31 mouse cellular contexts compared by ENCODE assay signal in genomic region chr1:185068136-185068535, GRCm38 (mm10).
"Had no signal": no experiment of that assay in that cellular context is flagged by ENCODE, and none has a peak within 500 bp of the region (broad histone marks: within the 10 kb centered on the region; RNA-seq: fewer than 3 reads in every experiment).

No protein-coding gene starts in this region.

- H3K4me3 ChIP-seq: limb, embryonic 10.5 days; limb, embryonic 12.5 days; limb, embryonic 13.5 days; limb, embryonic 15.5 days; liver, embryonic 12.5 days; liver, embryonic 13.5 days; liver, embryonic 15.5 days; lung, embryonic 15.5 days; megakaryocyte, embryonic 14.5 days; midbrain, embryonic 10.5 days; midbrain, embryonic 12.5 days; midbrain, embryonic 13.5 days; midbrain, embryonic 15.5 days; myocyte; neural tube, embryonic 12.5 days had no signal

- H3K9me3 ChIP-seq: limb, embryonic 10.5 days; limb, embryonic 12.5 days; limb, embryonic 13.5 days; limb, embryonic 15.5 days; liver, embryonic 12.5 days; liver, embryonic 13.5 days; liver, embryonic 15.5 days; lung, embryonic 15.5 days; megakaryocyte, embryonic 14.5 days; midbrain, embryonic 10.5 days; midbrain, embryonic 12.5 days; midbrain, embryonic 13.5 days; midbrain, embryonic 15.5 days; neural tube, embryonic 12.5 days had no signal

- H3K27ac ChIP-seq: limb, embryonic 10.5 days; limb, embryonic 12.5 days; limb, embryonic 13.5 days; limb, embryonic 15.5 days; liver, embryonic 12.5 days; liver, embryonic 13.5 days; liver, embryonic 14.5 days; liver, embryonic 15.5 days; lung, embryonic 15.5 days; macrophage; midbrain, embryonic 10.5 days; midbrain, embryonic 12.5 days; midbrain, embryonic 13.5 days; midbrain, embryonic 15.5 days; neural tube, embryonic 12.5 days had no signal

- ATAC-seq: liver, embryonic 12.5 days; liver, postnatal 0 days; lung, postnatal 0 days; midbrain, embryonic 13.5 days; midbrain, embryonic 15.5 days; midbrain, embryonic 16.5 days had no signal

- H3K9ac ChIP-seq: limb, embryonic 12.5 days; limb, embryonic 13.5 days; limb, embryonic 15.5 days; liver, embryonic 12.5 days; liver, embryonic 13.5 days; liver, embryonic 14.5 days; liver, embryonic 15.5 days; liver, postnatal 0 days; lung, embryonic 14.5 days; lung, embryonic 15.5 days; midbrain, embryonic 12.5 days; midbrain, embryonic 13.5 days; midbrain, embryonic 15.5 days; neural tube, embryonic 12.5 days had no signal

- H3K4me1 ChIP-seq: limb, embryonic 10.5 days; limb, embryonic 12.5 days; limb, embryonic 15.5 days; megakaryocyte, embryonic 14.5 days; midbrain, embryonic 12.5 days; midbrain, embryonic 13.5 days; midbrain, embryonic 15.5 days; neural tube, embryonic 12.5 days had no signal

- H3K4me2 ChIP-seq: limb, embryonic 12.5 days; limb, embryonic 13.5 days; limb, embryonic 15.5 days; liver, embryonic 11.5 days; liver, embryonic 12.5 days; liver, embryonic 13.5 days; liver, embryonic 15.5 days; lung, embryonic 14.5 days; lung, embryonic 15.5 days; midbrain, embryonic 12.5 days; midbrain, embryonic 13.5 days; midbrain, embryonic 15.5 days; neural tube, embryonic 12.5 days had no signal

- DNase-seq: left cerebral cortex, postnatal 4 days; liver; liver, embryonic 13.5 days; liver, postnatal 0 days; lung, adult 18-20 months; lung, adult 2 months; lung, embryonic 14.5 days; lung, postnatal 10 days; lung, postnatal 14 days; lung, postnatal 36 days; lung, postnatal 4 days; midbrain, embryonic 14.5 days had no signal

- H3K36me3 ChIP-seq: limb, embryonic 10.5 days; limb, embryonic 12.5 days; limb, embryonic 13.5 days; limb, embryonic 15.5 days; liver, embryonic 12.5 days; liver, embryonic 13.5 days; liver, embryonic 15.5 days; lung, embryonic 15.5 days; midbrain, embryonic 10.5 days; midbrain, embryonic 12.5 days; midbrain, embryonic 13.5 days; midbrain, embryonic 15.5 days; neural tube, embryonic 12.5 days had no signal

- H3K27me3 ChIP-seq: limb, embryonic 12.5 days; limb, embryonic 13.5 days; limb, embryonic 15.5 days; liver, embryonic 12.5 days; liver, embryonic 13.5 days; liver, embryonic 15.5 days; lung, embryonic 15.5 days; megakaryocyte, embryonic 14.5 days; midbrain, embryonic 12.5 days; midbrain, embryonic 13.5 days; midbrain, embryonic 15.5 days; neural tube, embryonic 12.5 days had no signal
